Mouse (Mus musculus) bone marrow, adult 2 months (tissue): ENCODE data around the gene Mprip.

ENCODE experiments used
- CTCF ChIP-seq: fragments of 200-500 bp; IDR thresholded peaks from 2 replicates; pipeline ENCODE4 v1.5.1; 2011; ENCODE audit warnings: low read length, control low read depth; ENCODE audit not compliant: control insufficient read depth, insufficient read depth
- POLR2A ChIP-seq: fragments of 200-500 bp; IDR thresholded peaks from 2 replicates; pipeline ENCODE4 v1.6.1; 2011; ENCODE audit warnings: low read depth, mild to moderate bottlenecking, control low read depth, low read length, borderline replicate concordance; ENCODE audit not compliant: control insufficient read depth

DNA sequence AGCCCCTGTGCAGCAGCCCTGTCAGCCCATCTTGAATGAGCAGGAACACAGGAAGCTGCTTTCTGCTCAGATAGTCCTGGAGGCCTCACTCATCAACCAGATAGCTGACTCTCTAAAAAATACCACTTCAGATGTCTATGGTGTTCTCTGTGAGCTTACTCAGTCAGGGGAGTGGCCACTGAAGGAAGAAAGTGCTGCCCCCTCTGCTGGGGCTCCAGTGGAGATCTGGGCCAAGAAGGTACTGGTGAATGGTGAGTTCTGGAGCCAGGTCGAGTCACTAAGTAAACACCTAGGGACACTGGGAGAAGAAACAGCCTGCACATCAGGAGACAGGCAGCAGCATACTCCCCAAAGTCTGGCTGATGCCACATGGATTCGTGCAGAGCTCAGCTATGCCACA lies 98.5 kb downstream of the Mprip start:
- no peak for TF ChIP-seq CTCF
- no peak for TF ChIP-seq POLR2A
